Mouse (Mus musculus) left cerebral cortex, adult 2 months (tissue): ENCODE measurements at regions not wholly inside any gene's neighbourhood (a gene's known extent, or its start where the extent isn't known, plus 50 kb on each side); places are given as distances from the start of the nearest gene placed in this dataset.

Experiments used
- DNase-seq, 2 experiments: peaks; one replicate each; pipeline ENCODE4 v3.0.0; 2021 to 2022; ENCODE audit warnings: low spot score in 2 of 2, mixed read lengths in 1 of 2; ENCODE audit errors: extremely low spot score in 1 of 2
- H3K27ac ChIP-seq: fragments of 200-600 bp; 2 replicates; pipeline ENCODE4 v1.8.1; 2022
- H3K4me3 ChIP-seq: fragments of 200-600 bp; 2 replicates; pipeline ENCODE4 v1.8.1; 2022
- CTCF ChIP-seq: fragments of 200-600 bp; IDR thresholded peaks from 2 replicates; pipeline ENCODE4 v1.8.1; 2022; ENCODE audit warnings: antibody characterized with exemption, mild to moderate bottlenecking, moderate library complexity
- intact Hi-C: fragments of 180-260 bp; cut with DNase I; formaldehyde crosslinking; loops from one replicate; pipeline ENCODE4 v1.15.1; 2025

DNA sequence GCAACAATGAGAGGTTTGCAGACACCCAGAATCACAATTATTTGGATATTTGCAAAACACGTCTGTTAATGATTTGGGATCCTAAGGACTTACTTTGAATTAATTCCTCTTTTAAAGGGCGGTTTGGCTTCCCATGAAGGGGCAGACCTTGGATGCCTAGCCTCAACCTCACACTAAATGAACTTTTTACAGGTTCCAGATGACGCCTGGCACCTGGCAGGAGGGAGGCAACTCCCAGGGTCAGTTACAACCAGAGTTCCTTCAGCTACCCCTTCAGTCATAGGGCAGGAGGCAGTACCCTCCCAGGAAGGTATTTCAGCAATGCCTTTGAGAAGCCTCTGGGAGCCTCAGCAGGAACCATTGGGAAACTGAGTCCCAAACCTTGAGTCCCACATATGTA is 57.9 kb upstream of the Stx18 start:
- no peak for DNase-seq
- intact Hi-C loops = no loop called here
- Histone ChIP-seq H3K4me3 (no peak overlapping the region), H3K27ac (no peak overlapping the region)
- no peak for TF ChIP-seq CTCF

DNA sequence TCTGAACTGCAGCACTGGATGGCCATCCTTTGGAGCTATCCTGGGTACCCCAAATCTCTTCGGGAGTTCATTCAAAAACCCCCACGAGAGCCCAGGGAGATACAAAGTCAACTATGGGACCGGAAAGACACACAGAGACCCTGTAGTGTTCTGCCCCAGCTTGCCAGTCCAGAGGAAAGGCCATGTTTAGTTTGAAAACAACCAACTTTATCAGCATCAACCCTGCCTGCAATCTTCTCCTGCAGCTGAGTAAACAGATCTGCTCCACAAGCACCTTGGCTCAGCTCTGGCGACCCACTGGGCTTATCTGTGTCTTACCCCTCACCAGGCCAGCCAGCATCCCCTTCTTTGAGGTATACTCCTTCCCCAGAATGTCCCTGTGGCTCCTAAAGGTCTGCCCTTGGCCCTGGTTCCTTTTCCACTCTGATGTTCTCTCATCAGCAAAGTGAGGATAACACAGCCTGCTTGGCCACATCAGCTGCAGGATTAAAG is 61.6 kb upstream of the Stx18 start:
- intact Hi-C loops = no loop called here
- no peak overlapping the region for H3K27ac ChIP-seq
- no peak for TF ChIP-seq CTCF
- DNase-seq = no peak
- H3K4me3 ChIP-seq = no peak overlapping the region

DNA sequence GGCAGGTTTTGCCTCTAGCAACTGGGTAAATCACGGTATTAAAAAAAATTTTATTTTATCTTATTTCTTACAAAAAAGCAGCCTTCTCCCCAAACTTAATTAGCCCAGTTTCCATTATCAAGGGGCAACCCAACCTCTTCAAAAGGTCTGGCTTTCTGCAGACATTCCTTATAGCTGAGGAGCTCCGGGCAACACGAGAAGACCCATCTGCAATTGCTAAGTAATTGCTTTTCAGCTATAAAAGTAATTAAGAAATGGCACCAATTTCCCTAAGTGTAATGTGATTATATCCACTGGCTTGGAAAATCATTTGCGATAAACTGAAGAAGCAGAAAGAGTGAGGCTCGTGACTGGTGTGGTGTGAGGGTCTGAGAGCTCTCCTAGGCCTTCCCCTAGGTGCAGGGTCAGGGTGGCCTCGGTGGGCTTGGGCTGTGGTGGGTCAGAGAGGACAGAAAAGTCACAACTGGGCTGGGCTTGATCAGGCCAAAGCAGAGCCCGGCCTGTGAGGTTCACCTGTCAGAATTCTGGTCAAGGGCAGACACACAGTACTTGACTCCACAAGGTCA is 65.5 kb upstream of the Stx18 start:
- DNase-seq = no peak
- intact Hi-C loops = no loop called here
- Histone ChIP-seq H3K4me3 (no peak overlapping the region), H3K27ac (no peak overlapping the region)
- no peak for TF ChIP-seq CTCF

DNA sequence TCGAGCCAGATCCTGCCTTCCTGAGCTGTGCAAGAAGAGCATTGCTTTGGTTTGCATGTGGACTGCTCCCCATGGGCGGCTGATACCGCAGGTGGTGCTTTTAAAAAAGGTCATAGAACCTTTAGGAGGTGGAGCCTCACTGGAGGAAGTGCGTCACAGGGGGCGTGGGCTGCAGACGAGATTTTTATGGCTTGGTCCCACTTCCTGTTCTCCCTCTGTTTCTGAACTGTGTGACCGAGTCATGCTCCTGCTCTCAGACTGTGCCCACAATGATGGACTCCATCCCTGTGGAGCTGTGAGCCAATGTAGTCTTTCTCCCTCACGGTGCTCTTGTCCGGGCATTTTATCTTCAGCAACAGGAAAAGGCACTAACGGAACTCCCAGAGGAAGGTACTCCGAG is 66.8 kb upstream of the Stx18 start:
- H3K27ac ChIP-seq = no peak overlapping the region
- H3K4me3 ChIP-seq = no peak overlapping the region
- TF ChIP-seq CTCF = no peak
- no peak for DNase-seq
- intact Hi-C loops = no loop called here

DNA sequence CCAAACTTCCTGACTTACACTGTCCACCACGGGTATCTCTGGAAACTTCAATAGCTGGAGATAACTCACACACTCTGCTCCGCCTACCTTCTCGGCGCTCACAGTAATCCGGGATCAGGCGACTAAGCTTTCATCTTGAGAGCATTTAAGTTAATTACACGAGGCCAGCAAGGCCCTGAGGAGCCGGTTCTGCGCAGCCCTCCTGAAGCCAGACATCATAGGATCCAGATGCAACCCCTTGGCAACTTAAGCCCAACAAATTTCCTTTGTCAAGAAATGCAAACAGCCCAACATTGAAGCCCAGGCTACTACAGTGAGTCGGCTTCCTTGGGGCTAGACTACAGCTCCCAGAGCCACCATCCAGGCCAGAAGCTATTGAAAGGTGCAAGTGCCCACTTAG is 69.9 kb upstream of the Stx18 start:
- Histone ChIP-seq H3K27ac (no peak overlapping the region), H3K4me3 (no peak overlapping the region)
- no peak for DNase-seq
- no peak for TF ChIP-seq CTCF
- intact Hi-C loops = no loop called here

DNA sequence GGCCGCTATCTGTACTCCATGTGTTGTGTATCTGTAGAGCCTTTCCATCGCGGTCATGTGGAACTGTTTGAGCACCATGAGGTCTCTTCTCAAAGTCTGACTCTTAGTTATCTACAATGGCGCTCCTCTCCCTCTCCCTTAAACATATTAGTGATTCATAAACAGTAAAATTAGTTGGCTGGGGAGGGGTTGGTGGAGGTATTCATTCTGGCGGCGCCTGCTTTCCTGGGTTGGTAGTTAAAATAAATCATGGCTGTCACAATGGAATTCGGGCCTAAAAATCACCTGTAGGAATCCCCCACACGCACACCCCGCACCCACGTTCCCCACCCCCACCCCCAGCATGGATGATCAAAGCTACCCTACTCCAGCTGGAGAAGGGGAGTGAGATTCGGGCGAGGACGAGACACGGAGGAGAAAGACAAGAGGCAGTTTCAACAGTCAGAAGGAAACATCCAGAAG is 70.6 kb upstream of the Stx18 start:
- Histone ChIP-seq H3K4me3 (no peak overlapping the region), H3K27ac (no peak overlapping the region)
- DNase-seq = no peak
- no peak for TF ChIP-seq CTCF
- intact Hi-C loops = no loop called here

DNA sequence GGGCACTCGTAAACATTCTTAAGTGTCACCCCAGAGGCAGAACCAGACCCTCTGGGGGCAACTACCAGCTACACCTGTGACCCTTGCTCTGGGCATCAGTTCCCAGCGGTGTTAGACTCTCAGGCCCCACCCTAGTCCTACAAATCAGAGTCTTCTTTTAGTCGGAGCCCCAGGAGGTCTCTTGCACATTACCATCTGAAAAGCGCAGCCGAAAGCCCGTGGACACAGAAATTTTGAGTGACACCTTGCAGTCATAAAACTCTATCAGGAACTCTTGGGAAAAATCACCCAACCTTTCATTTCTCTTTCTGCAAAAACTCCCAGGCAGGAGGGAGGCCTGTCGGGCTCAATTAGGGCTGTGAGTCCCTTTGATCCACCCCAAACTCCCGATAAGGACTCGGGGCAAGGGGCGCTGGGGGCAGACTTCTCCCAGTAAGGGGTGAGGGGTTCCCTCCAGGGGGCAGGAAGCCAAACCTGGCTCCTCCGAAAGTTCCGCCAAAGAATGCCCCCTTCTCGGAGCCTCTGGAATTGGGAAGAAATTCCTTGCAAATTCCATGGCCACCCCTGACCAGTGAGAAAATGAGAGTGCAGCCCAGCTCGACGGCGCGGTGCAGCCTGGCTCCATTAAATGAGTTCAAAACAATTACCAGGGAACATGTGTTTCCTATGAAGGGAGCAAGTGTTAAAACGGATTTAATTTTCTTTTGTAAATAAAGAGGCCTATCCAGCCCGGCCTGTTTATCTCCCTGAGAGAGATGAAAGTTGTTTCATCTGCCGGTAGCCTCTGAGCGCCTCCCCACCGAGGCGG is 71.2 kb upstream of the Stx18 start:
- Histone ChIP-seq H3K4me3 (no peak overlapping the region), H3K27ac (no peak overlapping the region)
- TF ChIP-seq CTCF = no peak
- intact Hi-C loops = no loop called here
- no peak for DNase-seq

DNA sequence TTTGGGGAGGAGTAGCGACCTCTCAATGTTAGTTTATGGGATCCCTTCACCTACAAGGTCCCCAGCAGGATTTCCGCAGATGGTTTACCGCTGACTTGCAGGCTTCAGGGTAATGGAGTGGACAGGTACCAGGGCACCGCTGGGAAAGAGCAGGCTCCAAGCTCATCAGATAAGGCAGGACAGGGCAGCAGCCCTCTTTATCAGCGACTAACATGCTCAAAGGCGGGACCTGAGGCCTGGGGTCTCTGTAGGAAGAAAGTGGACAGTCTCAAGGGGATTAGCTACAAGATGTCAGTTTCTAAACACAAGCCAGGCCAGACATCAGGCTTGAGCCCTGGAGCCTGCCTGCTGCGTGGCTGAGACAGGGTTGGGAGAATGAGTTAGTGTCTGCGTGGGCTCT is 74.9 kb upstream of the Stx18 start:
- no peak for DNase-seq
- TF ChIP-seq CTCF = no peak
- no peak overlapping the region for H3K27ac ChIP-seq
- no peak overlapping the region for H3K4me3 ChIP-seq
- intact Hi-C loops = no loop called here

DNA sequence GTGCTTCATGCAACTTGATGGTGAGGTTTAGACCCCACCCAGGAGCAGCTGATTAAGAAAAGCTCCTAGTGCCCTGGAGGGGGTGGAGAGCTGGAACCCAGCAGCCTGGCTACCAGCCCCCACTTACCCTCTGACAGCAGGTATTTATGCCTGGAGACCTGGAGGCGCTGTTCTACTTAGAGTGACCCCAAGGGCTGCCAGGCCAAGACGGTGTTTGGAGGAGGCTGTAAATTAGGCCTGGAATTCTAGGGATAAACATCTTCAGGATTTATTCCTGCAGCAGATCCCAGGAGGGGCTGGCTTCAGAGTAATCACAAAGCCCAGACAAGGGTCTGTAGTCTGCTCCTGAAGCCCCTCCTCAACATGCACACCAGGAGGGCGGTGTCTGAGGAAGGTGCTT is 76.0 kb upstream of the Stx18 start:
- intact Hi-C loops = no loop called here

DNA sequence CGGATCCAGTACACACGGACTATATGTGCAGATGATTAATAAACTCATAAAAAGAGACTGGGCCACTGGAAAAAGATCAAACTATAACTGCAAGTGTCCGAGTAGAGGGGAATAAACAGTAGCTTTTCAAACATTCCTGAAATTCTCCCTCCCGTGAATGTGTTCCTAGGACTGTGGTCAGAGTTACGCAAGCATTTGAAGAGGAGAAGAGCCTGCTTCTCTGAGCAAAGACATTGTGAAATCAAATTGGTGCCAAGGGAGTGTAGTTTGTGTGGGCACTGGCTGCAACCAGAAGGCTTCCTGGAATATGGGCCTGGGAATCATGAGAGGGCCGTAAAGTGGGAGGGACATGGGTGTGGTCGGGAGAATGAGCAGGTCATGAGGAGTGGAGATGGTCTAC is 78.3 kb upstream of the Stx18 start:
- TF ChIP-seq CTCF = no peak
- DNase-seq = no peak
- intact Hi-C loops = no loop called here
- H3K27ac ChIP-seq = no peak overlapping the region
- H3K4me3 ChIP-seq = no peak overlapping the region

More for the DNA sequence above, 76.0 kb upstream of the Stx18 start:
- no peak for DNase-seq
- no peak overlapping the region for H3K27ac ChIP-seq
- TF ChIP-seq CTCF = no peak
- H3K4me3 ChIP-seq = no peak overlapping the region

DNA sequence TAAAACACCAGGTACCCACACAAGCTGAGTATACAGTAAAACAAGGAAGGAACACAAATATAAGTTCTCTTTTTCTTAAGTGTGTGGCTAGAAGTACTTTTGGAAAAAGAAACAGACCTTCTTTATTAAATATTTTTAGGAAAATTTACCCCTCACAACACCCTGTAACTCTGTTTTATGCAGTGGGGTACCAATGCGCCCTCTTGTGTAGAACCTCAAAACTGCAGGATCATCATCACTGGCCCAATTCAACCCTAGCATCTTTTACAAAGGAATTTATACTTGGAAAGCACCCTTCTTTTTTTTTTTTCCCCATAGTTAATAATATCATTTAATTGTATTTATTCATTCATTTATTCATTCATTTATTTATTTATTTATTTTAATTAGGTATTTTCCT is 86.4 kb upstream of the Stx18 start:
- Histone ChIP-seq H3K27ac (no peak overlapping the region), H3K4me3 (no peak overlapping the region)
- peak in 1 of 2 experiments; percentile 33 for DNase-seq
- TF ChIP-seq CTCF = peak; percentile 74
- intact Hi-C loops = loop anchor here (5.0 kb wide), 1 partner anchor 135 kb away; no protein-coding TSS in a partner anchor

DNA sequence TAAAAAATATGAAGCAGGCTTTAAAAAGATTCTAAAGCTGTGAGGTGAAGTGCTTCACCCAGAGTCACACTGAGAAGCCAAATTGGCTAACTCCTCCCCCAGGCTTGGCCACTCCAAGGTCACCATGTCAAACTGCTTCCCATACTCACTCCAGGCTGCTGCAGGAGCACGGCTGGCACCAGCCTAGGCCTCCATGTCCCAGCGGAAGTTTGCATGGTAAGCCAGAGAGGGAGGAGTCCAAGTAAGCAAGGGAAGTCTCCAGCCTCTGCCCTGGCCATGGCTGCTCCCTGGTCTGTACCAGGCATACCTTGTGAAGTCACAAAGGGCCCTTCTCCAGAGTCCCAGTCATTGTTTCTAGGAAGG is 105.8 kb upstream of the Stx18 start:
- TF ChIP-seq CTCF = no peak
- intact Hi-C loops = no loop called here
- H3K27ac ChIP-seq = no peak overlapping the region

DNA sequence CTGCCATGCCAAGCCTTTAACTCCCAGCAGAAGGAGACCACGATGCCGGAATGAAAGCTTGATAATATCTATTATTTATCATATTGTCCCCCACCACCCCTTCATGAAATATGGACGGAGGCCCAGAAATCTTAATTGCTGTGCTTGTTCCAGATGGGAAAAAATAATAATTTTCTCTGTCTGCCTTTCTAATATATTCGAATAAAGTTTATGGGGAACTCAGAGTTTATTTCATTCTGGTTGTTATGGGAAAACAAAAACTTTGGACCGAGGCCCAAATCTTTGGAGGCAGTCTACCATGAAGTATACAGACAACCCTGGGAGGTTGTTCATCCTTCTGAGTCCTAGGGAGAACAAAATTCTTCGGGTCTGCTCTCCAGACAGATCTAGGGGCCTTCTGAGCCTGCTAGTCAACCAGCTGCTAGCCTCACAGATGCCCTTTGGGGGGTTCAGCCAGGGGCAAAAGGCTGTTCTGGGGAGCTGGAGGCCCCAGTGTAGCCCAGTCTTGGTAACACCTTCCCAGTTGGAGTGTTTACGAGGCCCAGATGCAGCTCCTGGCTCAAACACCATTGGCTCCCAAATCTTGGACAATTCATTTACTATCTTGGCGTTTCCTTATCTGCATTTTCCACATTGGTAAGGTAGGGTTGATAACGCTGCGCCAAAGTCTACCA is 106.3 kb upstream of the Stx18 start:
- TF ChIP-seq CTCF = no peak
- no peak for DNase-seq
- intact Hi-C loops = no loop called here
- H3K27ac ChIP-seq = no peak overlapping the region
- H3K4me3 ChIP-seq = no peak overlapping the region

More for the DNA sequence above, 105.8 kb upstream of the Stx18 start:
- DNase-seq = no peak
- H3K4me3 ChIP-seq = no peak overlapping the region
